In genomic region chr1:133372113-133372512, GRCm38 (mm10) we compare ENCODE assay signal across 24 mouse cellular contexts. TPM values are rescaled to one million over a fixed set of nuclear protein-coding genes. Genes with fewer than 3 reads are reported as not detected.
DNase-seq lines count a peak whose midpoint lies in the region; ATAC-seq and TF ChIP-seq lines count a peak whose summit lies in the region.
"Had no signal": no experiment of that assay in that cellular context is flagged by ENCODE, and none has a peak within 500 bp of the region (broad histone marks: within the 10 kb centered on the region; RNA-seq: fewer than 3 reads in every experiment).

No protein-coding gene starts in this region.

- H3K4me3 ChIP-seq in kidney, embryonic 15.5 days (replicated peaks), result no peak overlapping the region
- H3K4me3 ChIP-seq in liver, embryonic 14.5 days (ENCODE audit: insufficient read depth in 1 of 2, low read depth in 2 of 2, low read length in 2 of 2), result no peak overlapping the region
- H3K4me3 ChIP-seq: forebrain, embryonic 13.5 days; heart, embryonic 13.5 days; intestine, embryonic 15.5 days; layer of hippocampus, adult 2 months; stomach, embryonic 15.5 days had no signal

- no peaks in the 10 kb centered on the region for H3K27me3 ChIP-seq in kidney, embryonic 15.5 days
- no peaks in the 10 kb centered on the region for H3K27me3 ChIP-seq in liver, embryonic 14.5 days (ENCODE audit: control insufficient read depth, insufficient read depth, low read length)
- H3K27me3 ChIP-seq: forebrain, embryonic 13.5 days; intestine, embryonic 15.5 days; stomach, embryonic 15.5 days had no signal

- H3K9ac ChIP-seq in kidney, embryonic 15.5 days, result no peak overlapping the region
- no peak overlapping the region for H3K9ac ChIP-seq in liver, embryonic 14.5 days (replicated peaks)
- H3K9ac ChIP-seq: forebrain, embryonic 13.5 days; heart, embryonic 13.5 days; hindbrain, embryonic 14.5 days; intestine, embryonic 15.5 days; lung, embryonic 14.5 days; stomach, embryonic 15.5 days had no signal

- H3K36me3 ChIP-seq in kidney, embryonic 15.5 days, result no peaks in the 10 kb centered on the region
- no peaks in the 10 kb centered on the region for H3K36me3 ChIP-seq in liver, embryonic 14.5 days (replicated peaks; ENCODE audit: control insufficient read depth, insufficient read depth, low read depth)
- H3K36me3 ChIP-seq: heart, embryonic 13.5 days; intestine, embryonic 15.5 days; stomach, embryonic 15.5 days had no signal

- ATAC-seq in kidney, embryonic 15.5 days (replicated peaks; ENCODE audit: low FRiP score), result no peak
- peak; percentile 69 for ATAC-seq in liver, embryonic 14.5 days (ENCODE audit: insufficient read depth)
- no peak for ATAC-seq in erythroid progenitor cell, adult 5-6 weeks (replicated peaks; ENCODE audit: low FRiP score, poor library complexity, severe bottlenecking)
- ATAC-seq: forebrain, embryonic 13.5 days; intestine, embryonic 15.5 days had no signal

- TF ChIP-seq CTCF in liver, embryonic 14.5 days (IDR thresholded peaks at IDR 0.05; ENCODE audit: low read depth), result no peak

- peak; percentile 37 for DNase-seq in kidney, adult 11 months
- DNase-seq in adrenal gland, postnatal 10 days, result peak; percentile 60
- peak; percentile 68 to 74 for DNase-seq in adrenal gland, postnatal 36 days
- peak in 1 of 3 experiments; percentile 25 for DNase-seq in liver, embryonic 14.5 days (ENCODE audit: low read depth in 3 of 3, low spot score in 3 of 3)
- no peak for DNase-seq in left cerebral cortex, adult 9 months (ENCODE audit: low spot score in 2 of 2)
- DNase-seq: B cell, adult 2 months; cerebellum, adult 18-20 months; cerebellum, postnatal 36 days; gastrocnemius, postnatal 14 days; heart, adult 18-20 months; lung, embryonic 14.5 days; lung, postnatal 36 days; right cerebral cortex, postnatal 25 days had no signal

- peaks cover 20% of the 10 kb centered on the region for H3K4me1 ChIP-seq in kidney, embryonic 15.5 days
- H3K4me1 ChIP-seq in liver, embryonic 14.5 days (replicated peaks; ENCODE audit: control insufficient read depth in 2 of 2, insufficient read depth in 2 of 2, low read length in 1 of 2), result peaks cover 0 to 10% of the 10 kb centered on the region in 2 experiments; a peak in 3 of 4 replicates

- WGBS in kidney, embryonic 15.5 days, result 49% methylated on average over 8 of the region's 8 CpGs
- WGBS in liver, embryonic 14.5 days (ENCODE audit: insufficient replicate concordance), result 29% methylated on average over 8 of the region's 8 CpGs

- TF ChIP-seq EP300 in liver, embryonic 14.5 days (IDR thresholded peaks at IDR 0.05; ENCODE audit: low read depth), result no peak

- H3K4me2 ChIP-seq in kidney, embryonic 15.5 days, result no peak overlapping the region
- H3K4me2 ChIP-seq in liver, embryonic 14.5 days (ENCODE audit: low read depth), result no peak overlapping the region
- H3K4me2 ChIP-seq: forebrain, embryonic 13.5 days; heart, embryonic 13.5 days; hindbrain, embryonic 14.5 days; intestine, embryonic 15.5 days; lung, embryonic 14.5 days; stomach, embryonic 15.5 days had no signal

- no peaks in the 10 kb centered on the region for H3K9me3 ChIP-seq in kidney, embryonic 15.5 days (replicated peaks)
- no peaks in the 10 kb centered on the region for H3K9me3 ChIP-seq in liver, embryonic 14.5 days (ENCODE audit: control insufficient read depth, low read length)
- H3K9me3 ChIP-seq: forebrain, embryonic 13.5 days; heart, embryonic 13.5 days; intestine, embryonic 15.5 days; stomach, embryonic 15.5 days had no signal

- H3K27ac ChIP-seq in kidney, embryonic 15.5 days, result no peak overlapping the region
- no peak overlapping the region for H3K27ac ChIP-seq in liver, embryonic 14.5 days
- H3K27ac ChIP-seq: forebrain, embryonic 13.5 days; heart, embryonic 13.5 days; hindbrain, embryonic 14.5 days; intestine, embryonic 15.5 days; layer of hippocampus, adult 2 months; stomach, embryonic 15.5 days had no signal

RNA-seq across cellular contexts. Expression of gene Etnk2, which starts 8.7 kb away (rescaled TPM):
- 3.3 and 4.0 TPM in 2 replicates for polyA plus RNA-seq in kidney, embryonic 15.5 days (2015; fragmentation: Nextera tagmentation; extraction: Ambion mirVana)
- 10 to 100 TPM; 10.2 to 24.1 TPM for total RNA-seq in adrenal gland, postnatal 10 days (2021)
- total RNA-seq in adrenal gland, postnatal 36 days (2021), result 10 to 100 TPM in 1 of 2 experiments, 1 to 10 TPM in 1; 4.6 to 24.7 TPM
- polyA plus RNA-seq in liver, embryonic 14.5 days (2012; rRNA removed), result 3.4 and 3.7 TPM in 2 replicates
- polyA plus RNA-seq in liver, embryonic 14.5 days (2014; fragmentation: Nextera tagmentation; extraction: Ambion mirVana), result 4.9 and 5.5 TPM in 2 replicates
- not detected in 2 replicates for total RNA-seq in erythroid progenitor cell, adult 5-6 weeks (2015; ENCODE audit: low replicate concordance)
- not detected in 2 replicates for total RNA-seq in erythroid progenitor cell, adult 5-6 weeks (2017; ENCODE audit: low replicate concordance)

RNA-seq across cellular contexts. Expression of gene Ren1, which starts 21.8 kb away (rescaled TPM):
- 251 and 332 TPM in 2 replicates for polyA plus RNA-seq in kidney, embryonic 15.5 days (2015; fragmentation: Nextera tagmentation; extraction: Ambion mirVana)
- 1 to 10 TPM in 1 of 2 experiments, under 1 TPM in 1; 0.94 to 5.1 TPM for total RNA-seq in adrenal gland, postnatal 10 days (2021)
- total RNA-seq in adrenal gland, postnatal 36 days (2021), result 1 to 10 TPM; 3.1 to 6.9 TPM
- polyA plus RNA-seq in liver, embryonic 14.5 days (2012; rRNA removed), result 0.41 and 0.50 TPM in 2 replicates
- 0.57 and 0.90 TPM in 2 replicates for polyA plus RNA-seq in liver, embryonic 14.5 days (2014; fragmentation: Nextera tagmentation; extraction: Ambion mirVana)
- not detected in 2 replicates for total RNA-seq in erythroid progenitor cell, adult 5-6 weeks (2015; ENCODE audit: low replicate concordance)
- total RNA-seq in erythroid progenitor cell, adult 5-6 weeks (2017; ENCODE audit: low replicate concordance), result not detected in 2 replicates
- total RNA-seq: gastrocnemius, postnatal 14 days; heart, adult 18-20 months; layer of hippocampus, adult 2 months had no signal
- polyA plus RNA-seq: forebrain, embryonic 13.5 days; limb, embryonic 11.5 days had no signal

RNA-seq across cellular contexts. Expression of gene Kiss1, which starts 50.4 kb away (rescaled TPM):
- not detected in 2 replicates for polyA plus RNA-seq in kidney, embryonic 15.5 days (2015; fragmentation: Nextera tagmentation; extraction: Ambion mirVana)
- total RNA-seq in adrenal gland, postnatal 10 days (2021), result not detected
- total RNA-seq in adrenal gland, postnatal 36 days (2021), result under 1 TPM in 1 of 2 experiments, not detected in 1; 0.66 TPM
- polyA plus RNA-seq in liver, embryonic 14.5 days (2012; rRNA removed), result not detected in 2 replicates
- polyA plus RNA-seq in liver, embryonic 14.5 days (2014; fragmentation: Nextera tagmentation; extraction: Ambion mirVana), result not detected in 2 replicates
- total RNA-seq in erythroid progenitor cell, adult 5-6 weeks (2015; ENCODE audit: low replicate concordance), result not detected in 2 replicates
- not detected in 2 replicates for total RNA-seq in erythroid progenitor cell, adult 5-6 weeks (2017; ENCODE audit: low replicate concordance)
- total RNA-seq: gastrocnemius, postnatal 14 days; heart, adult 18-20 months; heart, postnatal 25 days; layer of hippocampus, adult 2 months had no signal
- polyA plus RNA-seq: forebrain, embryonic 13.5 days; heart, embryonic 13.5 days; hindbrain, embryonic 14.5 days; intestine, embryonic 15.5 days; limb, embryonic 11.5 days; stomach, embryonic 15.5 days; urinary bladder, adult 2 months had no signal

RNA-seq across cellular contexts. Expression of gene Sox13, which starts 52.1 kb away (rescaled TPM):
- 15.0 and 16.2 TPM in 2 replicates for polyA plus RNA-seq in kidney, embryonic 15.5 days (2015; fragmentation: Nextera tagmentation; extraction: Ambion mirVana)
- 10 to 100 TPM; 18.5 to 23.2 TPM for total RNA-seq in adrenal gland, postnatal 10 days (2021)
- 10 to 100 TPM; 12.6 to 17.5 TPM for total RNA-seq in adrenal gland, postnatal 36 days (2021)
- 4.9 and 6.1 TPM in 2 replicates for polyA plus RNA-seq in liver, embryonic 14.5 days (2012; rRNA removed)
- polyA plus RNA-seq in liver, embryonic 14.5 days (2014; fragmentation: Nextera tagmentation; extraction: Ambion mirVana), result 1.1 and 1.6 TPM in 2 replicates
- total RNA-seq in erythroid progenitor cell, adult 5-6 weeks (2015; ENCODE audit: low replicate concordance), result 1.4 and 3.4 TPM in 2 replicates
- not detected in 2 replicates for total RNA-seq in erythroid progenitor cell, adult 5-6 weeks (2017; ENCODE audit: low replicate concordance)

Comparison
In these comparisons a context has a peak if more than half of its experiments do, and no peak if none do; other contexts are left out.
1. DNase-seq: peak in kidney, adult 11 months (single experiment), adrenal gland, postnatal 10 days (single experiment) and adrenal gland, postnatal 36 days (2 of 2); none in left cerebral cortex, adult 9 months (0 of 2).
2. RNA of gene Etnk2, which starts 8.7 kb away (total RNA-seq): 4.6 to 24.7 TPM in adrenal gland, postnatal 36 days and 10.2 to 24.1 TPM in adrenal gland, postnatal 10 days; not detected in erythroid progenitor cell, adult 5-6 weeks; every median in the first group is over 4 times any median in the second.